Comparison of ENCODE assay signal across 14 mouse cellular contexts in genomic region chr9:83375522-83376176, GRCm38 (mm10).
"Had no signal": no experiment of that assay in that cellular context is flagged by ENCODE, and none has a peak within 500 bp of the region (broad histone marks: within the 10 kb centered on the region; RNA-seq: fewer than 3 reads in every experiment).

No protein-coding gene starts in this region.

- H3K27ac ChIP-seq: kidney, embryonic 15.5 days; limb, embryonic 15.5 days; midbrain, embryonic 13.5 days; neural tube, embryonic 15.5 days had no signal

- H3K9me3 ChIP-seq: kidney, embryonic 15.5 days; limb, embryonic 15.5 days; megakaryocyte, embryonic 14.5 days; midbrain, embryonic 13.5 days; neural tube, embryonic 15.5 days had no signal

- DNase-seq: kidney, adult 2 months; kidney, postnatal 14 days; lung, embryonic 14.5 days; lung, postnatal 10 days; lung, postnatal 4 days; right cerebral cortex, adult 18-20 months; thymus, postnatal 4 days had no signal

- H3K9ac ChIP-seq: kidney, embryonic 15.5 days; limb, embryonic 15.5 days; lung, embryonic 14.5 days; midbrain, embryonic 13.5 days; neural tube, embryonic 15.5 days had no signal

- H3K4me2 ChIP-seq: kidney, embryonic 15.5 days; limb, embryonic 15.5 days; lung, embryonic 14.5 days; midbrain, embryonic 13.5 days; neural tube, embryonic 15.5 days had no signal

- ATAC-seq: intestine, embryonic 16.5 days; midbrain, embryonic 13.5 days had no signal

- H3K4me1 ChIP-seq: kidney, embryonic 15.5 days; limb, embryonic 15.5 days; midbrain, embryonic 13.5 days; neural tube, embryonic 15.5 days had no signal

- H3K4me3 ChIP-seq: kidney, embryonic 15.5 days; limb, embryonic 15.5 days; megakaryocyte, embryonic 14.5 days; midbrain, embryonic 13.5 days; myocyte; neural tube, embryonic 15.5 days had no signal

- H3K36me3 ChIP-seq: kidney, embryonic 15.5 days; limb, embryonic 15.5 days; midbrain, embryonic 13.5 days; neural tube, embryonic 15.5 days had no signal

- H3K27me3 ChIP-seq: kidney, embryonic 15.5 days; limb, embryonic 15.5 days; midbrain, embryonic 13.5 days; neural tube, embryonic 15.5 days had no signal
